17 mouse cellular contexts compared by ENCODE assay signal in the genomic region with DNA sequence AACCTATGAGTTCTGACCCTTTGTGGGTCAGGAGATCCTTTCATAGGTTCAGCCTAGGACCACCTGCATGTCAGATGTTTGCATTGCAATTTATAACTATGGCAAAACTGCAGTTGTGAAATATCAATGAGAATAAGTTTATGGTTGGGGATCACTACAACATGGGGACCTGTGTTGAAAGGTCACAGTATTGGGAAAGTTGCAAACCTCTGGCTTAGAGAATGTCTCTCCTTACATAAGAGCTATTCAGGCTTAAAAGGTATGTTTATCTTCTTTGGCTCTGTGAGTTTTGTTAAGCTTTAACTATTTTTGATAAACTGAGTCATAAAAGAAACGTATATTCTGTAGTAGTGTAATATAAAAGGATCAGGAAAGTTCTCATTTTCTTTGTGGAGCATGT.
"Had no signal": no experiment of that assay in that cellular context is flagged by ENCODE, and none has a peak within 500 bp of the region (broad histone marks: within the 10 kb centered on the region; RNA-seq: fewer than 3 reads in every experiment).

No protein-coding gene starts in this region.

- H3K36me3 ChIP-seq: heart, embryonic 10.5 days; heart, embryonic 12.5 days; heart, embryonic 13.5 days; heart, embryonic 15.5 days; hindbrain, embryonic 10.5 days; hindbrain, embryonic 12.5 days; hindbrain, embryonic 13.5 days; hindbrain, embryonic 15.5 days; kidney, embryonic 15.5 days had no signal

- H3K27me3 ChIP-seq: heart, embryonic 12.5 days; heart, embryonic 13.5 days; heart, embryonic 15.5 days; hindbrain, embryonic 12.5 days; hindbrain, embryonic 13.5 days; hindbrain, embryonic 15.5 days; kidney, embryonic 15.5 days had no signal

- H3K4me2 ChIP-seq: heart, embryonic 11.5 days; heart, embryonic 12.5 days; heart, embryonic 13.5 days; heart, embryonic 15.5 days; hindbrain, embryonic 12.5 days; hindbrain, embryonic 13.5 days; hindbrain, embryonic 14.5 days; hindbrain, embryonic 15.5 days; kidney, embryonic 15.5 days had no signal

- H3K9ac ChIP-seq: heart, embryonic 12.5 days; heart, embryonic 13.5 days; heart, embryonic 15.5 days; hindbrain, embryonic 12.5 days; hindbrain, embryonic 13.5 days; hindbrain, embryonic 14.5 days; hindbrain, embryonic 15.5 days; kidney, embryonic 15.5 days had no signal

- H3K4me3 ChIP-seq: heart, embryonic 10.5 days; heart, embryonic 12.5 days; heart, embryonic 13.5 days; heart, embryonic 15.5 days; hindbrain, embryonic 10.5 days; hindbrain, embryonic 12.5 days; hindbrain, embryonic 13.5 days; hindbrain, embryonic 15.5 days; kidney, embryonic 15.5 days; layer of hippocampus, adult 2 months; left cerebral cortex, adult 2 months had no signal

- H3K9me3 ChIP-seq: heart, embryonic 10.5 days; heart, embryonic 12.5 days; heart, embryonic 13.5 days; heart, embryonic 15.5 days; hindbrain, embryonic 10.5 days; hindbrain, embryonic 12.5 days; hindbrain, embryonic 13.5 days; hindbrain, embryonic 15.5 days; kidney, embryonic 15.5 days had no signal

- ATAC-seq: hindbrain, embryonic 16.5 days; hindbrain, postnatal 0 days; inflammation-experienced regulatory T-cells, adult 6 months had no signal

- H3K27ac ChIP-seq: heart, embryonic 10.5 days; heart, embryonic 13.5 days; heart, embryonic 15.5 days; hindbrain, embryonic 10.5 days; hindbrain, embryonic 12.5 days; hindbrain, embryonic 13.5 days; hindbrain, embryonic 14.5 days; hindbrain, embryonic 15.5 days; hindbrain, postnatal 0 days; kidney, embryonic 15.5 days; kidney, postnatal 0 days; layer of hippocampus, adult 2 months; left cerebral cortex, adult 2 months had no signal

- H3K4me1 ChIP-seq: heart, embryonic 10.5 days; heart, embryonic 12.5 days; heart, embryonic 13.5 days; heart, embryonic 15.5 days; hindbrain, embryonic 10.5 days; hindbrain, embryonic 12.5 days; hindbrain, embryonic 13.5 days; hindbrain, embryonic 15.5 days; kidney, embryonic 15.5 days had no signal
